Mouse (Mus musculus) bone marrow, adult 2 months (tissue): Measurements from ENCODE around the gene Ckap4. TPM values are rescaled to one million over a fixed set of nuclear protein-coding genes. Genes with fewer than 3 reads are reported as not detected.
"Not testable (repeated sequence)": the region's sequence is repeated elsewhere in the genome, so short reads cannot be mapped to it uniquely, and the experiment has no call there.

Experiments used
- H3K27ac ChIP-seq: fragments of 200-500 bp; 2 replicates; pipeline ENCODE4 v1.5.1; 2012; ENCODE audit warnings: low read depth, mild to moderate bottlenecking, control low read depth, inconsistent platforms, low read length; ENCODE audit not compliant: control insufficient read depth, poor library complexity, insufficient read depth
- H3K4me1 ChIP-seq: fragments of 200-500 bp; 2 replicates; pipeline ENCODE4 v1.6.1; 2011; ENCODE audit warnings: low read length; ENCODE audit not compliant: control insufficient read depth, insufficient read depth
- H3K4me3 ChIP-seq: fragments of 200-500 bp; replicated peaks from 2 replicates; pipeline ENCODE3; 2011; ENCODE audit warnings: mild to moderate bottlenecking, low read depth, low read length, control low read depth; ENCODE audit not compliant: control insufficient read depth
- CTCF ChIP-seq: fragments of 200-500 bp; IDR thresholded peaks from 2 replicates; pipeline ENCODE4 v1.5.1; 2011; ENCODE audit warnings: low read length, control low read depth; ENCODE audit not compliant: control insufficient read depth, insufficient read depth
- POLR2A ChIP-seq: fragments of 200-500 bp; IDR thresholded peaks from 2 replicates; pipeline ENCODE4 v1.6.1; 2011; ENCODE audit warnings: low read depth, mild to moderate bottlenecking, control low read depth, low read length, borderline replicate concordance; ENCODE audit not compliant: control insufficient read depth
- WGBS: fragments of 180-500 bp; shearing (Covaris S2); methylation state at CpG from one replicate; pipeline ENCODE4 v1.1.7; 2018; 5-methylcytosine and 5-hydroxymethylcytosine counted together
- polyA plus RNA-seq: library from polyadenylated mRNA; stranded (reverse); fragments of >200 nt; gene quantifications from 2 replicates; pipeline ENCODE4 v1.2.4, GENCODE M21; 2011; ENCODE audit warnings: low replicate concordance; ENCODE audit not compliant: missing spikeins, insufficient read depth, insufficient read length

Ckap4 gene
- polyA plus RNA-seq, 1 experiment = 27.6 TPM

GRCm38 (mm10) chr10:84527070-84527469 is 6.8 kb downstream of the Ckap4 start:
- peak overlapping the region; percentile 65 for H3K27ac ChIP-seq
- WGBS = 29% methylated on average over 5 of the region's 5 CpGs
- H3K4me1 ChIP-seq = peaks cover 5% of the 10 kb centered on the region
- H3K4me3 ChIP-seq = no peak overlapping the region
- no peak for TF ChIP-seq CTCF
- no peak for TF ChIP-seq POLR2A

- peak overlapping the region; percentile 26; the same call in 1 of the 2 replicates for H3K27ac ChIP-seq
- no peak overlapping the region for H3K4me3 ChIP-seq
- no peak for TF ChIP-seq CTCF
- peaks cover 5% of the 10 kb centered on the region for H3K4me1 ChIP-seq
- WGBS = 69% methylated on average over 10 of the region's 10 CpGs
Measured at GRCm38 (mm10) chr10:84526488-84526887, 7.4 kb downstream of the Ckap4 start.

- Histone ChIP-seq H3K4me1 (no peaks in the 10 kb centered on the region; the same call in 1 of the 2 replicates), H3K27ac (no peak overlapping the region), H3K4me3 (no peak overlapping the region)
- peak; percentile 31; the same call in 1 of the 2 replicates for TF ChIP-seq CTCF
- no peak for TF ChIP-seq POLR2A
- WGBS = 66% methylated on average over 10 of the region's 10 CpGs
Measured at GRCm38 (mm10) chr10:84523682-84524081, 10.2 kb downstream of the Ckap4 start.

GRCm38 (mm10) chr10:84516414-84516927 is 17.4 kb downstream of the Ckap4 start:
- TF ChIP-seq CTCF = no peak
- 0 out of 2 replicates have a peak, but pooled peaks have one; percentile 44 for TF ChIP-seq POLR2A
- WGBS = 3% methylated on average over 11 of the region's 11 CpGs
- Histone ChIP-seq H3K4me3 (no peak overlapping the region), H3K4me1 (peaks cover 4% of the 10 kb centered on the region), H3K27ac (peak overlapping the region; percentile 95; the same call in 1 of the 2 replicates)

GRCm38 (mm10) chr10:84515980-84516379 is 17.9 kb downstream of the Ckap4 start:
- not testable (repeated sequence) for H3K4me1 ChIP-seq, H3K4me3 ChIP-seq
- WGBS = 13% methylated on average over 1 of the region's 1 CpGs
- peak overlapping the region; percentile 95 for H3K27ac ChIP-seq

- WGBS = 9% methylated on average over 3 of the region's 3 CpGs
- peak overlapping the region; percentile 95 for H3K27ac ChIP-seq
- TF ChIP-seq CTCF = no peak
Measured at GRCm38 (mm10) chr10:84515512-84515950, 18.3 kb downstream of the Ckap4 start.

GRCm38 (mm10) chr10:84514038-84514578 is 19.8 kb downstream of the Ckap4 start:
- WGBS = 41% methylated on average over 5 of the region's 5 CpGs
- Histone ChIP-seq H3K27ac (no peak overlapping the region), H3K4me1 (peaks cover 4% of the 10 kb centered on the region), H3K4me3 (no peak overlapping the region)
- TF ChIP-seq POLR2A (no peak), CTCF (peak; percentile 92)

More at GRCm38 (mm10) chr10:84515512-84515950, 18.3 kb downstream of the Ckap4 start:
- Histone ChIP-seq H3K4me1 (peaks cover 4% of the 10 kb centered on the region), H3K4me3 (no peak overlapping the region)

- H3K4me1 ChIP-seq = peaks cover 4% of the 10 kb centered on the region
- TF ChIP-seq CTCF = no peak
- no peak for TF ChIP-seq POLR2A
- H3K27ac ChIP-seq = no peak overlapping the region
- H3K4me3 ChIP-seq = no peak overlapping the region
Measured at GRCm38 (mm10) chr10:84512766-84513165, 21.1 kb downstream of the Ckap4 start.

- TF ChIP-seq CTCF (no peak), POLR2A (no peak)
- Histone ChIP-seq H3K4me1 (peaks cover 2% of the 10 kb centered on the region), H3K27ac (peak overlapping the region; percentile 24; the same call in 1 of the 2 replicates), H3K4me3 (no peak overlapping the region)
- WGBS = 29% methylated on average over 1 of the region's 1 CpGs
Measured at GRCm38 (mm10) chr10:84508603-84509002, 25.3 kb downstream of the Ckap4 start.
